Mouse (Mus musculus) cortical plate, adult 2 months (tissue): ENCODE results near the gene Klhdc8b. TPM values are rescaled to one million over a fixed set of nuclear protein-coding genes. Genes with fewer than 3 reads are reported as not detected.

Source experiments
- H3K27ac ChIP-seq: fragments of 200-500 bp; 2 replicates; pipeline ENCODE4 v1.5.1; 2012; ENCODE audit warnings: low read length, control low read depth, inconsistent platforms; ENCODE audit not compliant: insufficient read depth
- H3K4me1 ChIP-seq: fragments of 200-500 bp; 2 replicates; pipeline ENCODE4 v1.6.1; 2011; ENCODE audit warnings: low read length; ENCODE audit not compliant: control insufficient read depth, insufficient read depth
- H3K4me3 ChIP-seq: fragments of 200-500 bp; 2 replicates; pipeline ENCODE4 v1.5.1; 2011; ENCODE audit warnings: mild to moderate bottlenecking, low read length, control low read depth; ENCODE audit not compliant: insufficient read depth
- CTCF ChIP-seq: fragments of 200-500 bp; IDR thresholded peaks from 2 replicates; pipeline ENCODE4 v1.5.1; 2011; ENCODE audit warnings: mild to moderate bottlenecking, control low read depth, low read length; ENCODE audit not compliant: insufficient read depth; ENCODE audit errors: extremely low read depth
- POLR2A ChIP-seq: fragments of 200-500 bp; IDR thresholded peaks from 2 replicates; pipeline ENCODE4 v1.6.1; 2011; ENCODE audit warnings: mild to moderate bottlenecking, low read length, control low read depth; ENCODE audit not compliant: insufficient read depth; ENCODE audit errors: extremely low read depth
- polyA plus RNA-seq: library from polyadenylated mRNA; depleted of rRNA; stranded (reverse); fragments of >200 nt; gene quantifications from 2 replicates; pipeline ENCODE4 v1.2.3, GENCODE M21; 2012

The Klhdc8b gene
- polyA plus RNA-seq, 1 experiment, result 44.9 TPM

DNA sequence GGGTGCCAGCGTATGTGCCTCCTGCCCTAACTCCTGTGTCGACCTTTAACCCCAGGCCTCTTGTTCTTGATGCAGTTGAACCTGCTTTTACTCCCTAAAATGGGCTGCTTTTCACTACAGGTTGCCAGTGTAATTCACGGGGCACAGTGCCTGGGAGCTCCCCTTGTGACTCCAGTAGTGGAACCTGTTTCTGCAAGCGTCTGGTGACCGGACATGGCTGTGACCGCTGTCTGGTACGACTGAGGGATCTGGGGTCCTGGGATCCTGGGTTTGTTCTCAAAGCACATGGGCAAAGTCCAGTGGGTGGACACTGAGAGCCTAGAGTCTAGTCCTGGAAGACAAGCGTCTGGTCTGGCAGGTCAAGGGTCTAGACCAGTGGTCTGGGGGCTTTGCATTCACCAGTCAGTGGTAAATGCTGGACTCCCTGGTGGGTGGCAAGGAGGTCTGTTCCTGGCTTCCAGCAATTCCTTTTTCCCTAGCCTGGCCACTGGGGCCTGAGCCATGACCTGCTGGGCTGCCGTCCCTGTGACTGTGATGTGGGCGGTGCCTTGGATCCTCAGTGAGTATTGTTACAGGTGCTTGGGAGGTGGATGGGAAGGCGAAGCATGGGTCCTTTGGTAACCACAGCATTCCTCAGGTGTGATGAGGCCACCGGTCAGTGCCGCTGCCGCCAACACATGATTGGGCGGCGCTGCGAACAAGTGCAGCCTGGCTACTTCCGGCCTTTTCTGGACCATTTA is 21.8 kb upstream of the Klhdc8b start:
- Histone ChIP-seq H3K4me3 (no peak overlapping the region), H3K27ac (no peak overlapping the region), H3K4me1 (no peaks in the 10 kb centered on the region)
- TF ChIP-seq POLR2A (no peak), CTCF (no peak)

GRCm38 (mm10) chr9:108481520-108482210 is 20.3 kb upstream of the Klhdc8b start:
- Histone ChIP-seq H3K4me3 (no peak overlapping the region), H3K4me1 (no peaks in the 10 kb centered on the region), H3K27ac (no peak overlapping the region)
- TF ChIP-seq POLR2A (no peak), CTCF (no peak)

DNA sequence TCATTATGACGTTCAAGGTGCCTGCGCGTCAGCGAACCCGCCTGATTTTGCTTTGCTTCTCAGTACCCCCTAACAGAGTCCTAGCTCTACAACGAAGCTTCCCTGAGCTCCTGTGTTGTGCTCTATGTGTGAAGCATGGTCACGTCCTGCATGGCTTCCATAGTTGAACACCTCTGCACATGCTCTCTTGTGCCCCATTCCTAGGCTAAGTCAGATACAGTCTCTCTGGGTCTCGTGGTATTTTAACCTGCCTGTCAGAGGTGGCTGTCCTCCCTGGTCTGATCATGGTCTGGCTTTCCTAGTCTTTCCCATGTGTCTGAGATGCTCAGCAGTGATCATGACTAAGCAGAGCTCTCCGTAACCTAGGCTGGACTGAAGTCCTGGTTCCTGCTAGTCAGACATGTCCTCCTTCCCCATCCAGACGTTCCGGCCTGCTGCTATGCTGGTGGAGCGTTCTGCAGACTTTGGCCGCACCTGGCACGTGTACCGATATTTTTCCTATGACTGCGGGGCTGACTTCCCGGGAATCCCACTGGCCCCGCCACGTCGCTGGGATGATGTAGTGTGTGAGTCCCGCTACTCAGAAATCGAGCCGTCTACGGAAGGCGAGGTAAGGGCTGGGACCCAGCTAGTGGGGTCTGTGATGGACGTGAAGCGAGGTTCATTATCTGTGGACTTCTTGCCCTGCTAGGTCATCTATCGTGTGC is 19.6 kb upstream of the Klhdc8b start:
- Histone ChIP-seq H3K27ac (no peak overlapping the region), H3K4me1 (no peaks in the 10 kb centered on the region), H3K4me3 (no peak overlapping the region)
- TF ChIP-seq CTCF, result no peak
- no peak for TF ChIP-seq POLR2A

DNA sequence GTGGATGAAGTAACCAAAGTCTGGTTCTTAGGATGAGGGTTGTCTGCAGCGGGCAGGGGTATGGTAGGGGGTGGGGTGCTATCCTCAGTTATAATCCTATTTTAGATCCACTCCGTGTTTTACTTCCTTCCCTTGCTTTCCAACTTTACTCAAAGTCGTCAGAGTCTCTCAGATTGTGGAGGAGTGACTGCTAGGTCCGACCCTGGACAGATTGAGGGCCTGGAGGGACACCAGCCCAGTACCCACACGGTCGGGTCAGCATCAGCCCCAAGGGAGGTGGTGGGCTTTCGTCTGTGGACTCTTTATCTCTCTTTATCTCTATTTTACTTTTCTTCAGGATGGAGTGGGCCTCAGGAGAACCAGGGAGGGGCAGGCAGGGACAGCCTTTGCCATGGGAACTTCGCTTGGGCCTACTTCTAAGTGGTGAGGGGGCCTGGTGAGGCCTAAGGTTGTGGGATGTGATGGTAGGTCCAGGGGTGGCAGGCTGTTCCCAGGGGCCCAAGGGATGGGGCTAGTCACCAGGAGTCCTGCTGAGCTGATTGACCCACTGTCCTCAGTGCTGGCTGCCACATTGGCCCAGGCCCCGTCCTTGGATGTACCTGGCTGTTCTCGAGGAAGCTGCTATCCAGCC is 18.5 kb upstream of the Klhdc8b start, which contains the start of gene Lamb2:
Gene Lamb2, plus strand, starts transcription at position 16 of the 631 bp plus-strand sequence.
- H3K4me3 ChIP-seq, result peak within 1 kb of the TSS; percentile 30
- no peak within 1 kb of the TSS; the same call in none of the 2 replicates for H3K27ac ChIP-seq
- TF ChIP-seq POLR2A (no peak), CTCF (no peak)
- H3K4me1 ChIP-seq, result no peaks in the 10 kb centered on the region

GRCm38 (mm10) chr9:108479241-108479640 is 17.9 kb upstream of the Klhdc8b start:
- TF ChIP-seq POLR2A (no peak), CTCF (no peak)
- Histone ChIP-seq H3K4me1 (no peaks in the 10 kb centered on the region), H3K4me3 (no peak overlapping the region; the same call in 1 of the 2 replicates), H3K27ac (no peak overlapping the region; the same call in 1 of the 2 replicates)

DNA sequence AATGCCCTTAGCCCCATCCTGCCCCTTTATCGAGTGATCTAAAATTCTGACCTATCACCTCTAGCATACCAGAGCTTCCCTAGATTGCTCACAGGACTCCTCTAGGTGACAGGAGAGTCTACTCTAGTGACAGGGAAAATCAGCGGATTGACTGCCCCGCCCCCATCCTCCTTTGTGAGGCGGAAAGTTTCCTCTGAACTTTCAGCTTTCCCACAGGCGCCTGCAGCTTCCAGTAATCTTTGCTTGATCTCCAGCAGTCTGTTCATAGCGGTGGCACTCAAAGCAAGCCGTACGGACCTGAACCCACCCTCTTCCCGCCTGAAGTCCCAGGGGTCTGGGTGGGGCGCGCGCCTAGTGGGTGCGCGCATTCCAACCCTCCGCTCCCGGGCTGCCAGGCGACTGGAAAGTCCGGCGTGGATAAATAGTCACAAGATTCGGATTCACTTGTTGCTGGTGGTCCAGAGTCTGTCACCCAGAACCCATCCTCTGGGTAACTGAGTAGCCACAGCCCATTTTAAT is 17.3 kb upstream of the Klhdc8b start:
- Histone ChIP-seq H3K4me1 (no peaks in the 10 kb centered on the region), H3K27ac (no peak overlapping the region; the same call in 1 of the 2 replicates), H3K4me3 (peak overlapping the region; percentile 13; the same call in 1 of the 2 replicates)
- TF ChIP-seq CTCF (no peak), POLR2A (no peak)

- TF ChIP-seq CTCF (no peak), POLR2A (no peak)
- H3K4me3 ChIP-seq, result no peak overlapping the region
These were observed 13.1 kb upstream of the Klhdc8b start for GRCm38 (mm10) chr9:108474528-108474927.

GRCm38 (mm10) chr9:108469845-108470244 is 8.5 kb upstream of the Klhdc8b start:
- no peaks in the 10 kb centered on the region; the same call in none of the 2 replicates for H3K4me1 ChIP-seq
- H3K4me3 ChIP-seq, result no peak overlapping the region
- TF ChIP-seq POLR2A (no peak), CTCF (no peak)
- H3K27ac ChIP-seq, result no peak overlapping the region

More at GRCm38 (mm10) chr9:108474528-108474927, 13.1 kb upstream of the Klhdc8b start:
- Histone ChIP-seq H3K4me1 (no peaks in the 10 kb centered on the region; the same call in none of the 2 replicates), H3K27ac (no peak overlapping the region)

GRCm38 (mm10) chr9:108469430-108469829 is 8.0 kb upstream of the Klhdc8b start:
- no peak overlapping the region for H3K27ac ChIP-seq
- no peak for TF ChIP-seq POLR2A
- no peak for TF ChIP-seq CTCF
- no peaks in the 10 kb centered on the region; the same call in none of the 2 replicates for H3K4me1 ChIP-seq

More at GRCm38 (mm10) chr9:108469430-108469829, 8.0 kb upstream of the Klhdc8b start:
- H3K4me3 ChIP-seq, result no peak overlapping the region
